Comparison of ENCODE assay signal across 11 mouse cellular contexts in the genomic region with DNA sequence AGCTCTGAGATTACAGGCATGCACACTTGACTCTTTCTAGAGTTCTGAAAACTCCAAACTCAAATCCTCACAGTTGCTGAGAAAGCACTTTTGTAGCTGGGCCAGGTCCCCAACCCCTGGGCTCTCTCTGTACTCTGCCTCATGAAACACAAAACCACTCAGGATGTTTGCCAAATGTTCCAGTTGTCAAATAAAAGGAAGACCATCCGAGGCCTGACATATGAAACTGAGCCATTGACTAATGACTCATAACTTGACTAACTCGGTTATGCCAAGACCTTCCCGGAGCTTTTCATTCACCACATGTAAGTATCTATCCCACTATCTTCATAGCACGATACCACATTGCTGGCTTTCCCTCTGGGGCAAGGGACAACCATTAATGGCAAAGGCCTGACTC.
DNase-seq lines count a peak whose midpoint lies in the region; ATAC-seq and TF ChIP-seq lines count a peak whose summit lies in the region.
"Had no signal": no experiment of that assay in that cellular context is flagged by ENCODE, and none has a peak within 500 bp of the region (broad histone marks: within the 10 kb centered on the region; RNA-seq: fewer than 3 reads in every experiment).

No protein-coding gene starts in this region.

- no peaks in the 10 kb centered on the region for H3K36me3 ChIP-seq in hindbrain, embryonic 14.5 days (replicated peaks; ENCODE audit: control insufficient read depth, insufficient read depth)
- H3K36me3 ChIP-seq in hindbrain, embryonic 16.5 days (ENCODE audit: control insufficient read depth, insufficient read depth, low read length), result no peaks in the 10 kb centered on the region
- no peaks in the 10 kb centered on the region for H3K36me3 ChIP-seq in liver, embryonic 13.5 days

- no peak overlapping the region for H3K4me2 ChIP-seq in hindbrain, embryonic 14.5 days (replicated peaks)
- H3K4me2 ChIP-seq in hindbrain, embryonic 16.5 days (ENCODE audit: low read length), result no peak overlapping the region
- no peak overlapping the region for H3K4me2 ChIP-seq in liver, embryonic 13.5 days

- TF ChIP-seq POLR2A in cerebellum, adult 2 months (IDR thresholded peaks at IDR 0.05; ENCODE audit: borderline replicate concordance, insufficient read depth, low read length), result no peak

- no peak for TF ChIP-seq CTCF in cerebellum, adult 2 months (IDR thresholded peaks at IDR 0.05; ENCODE audit: borderline replicate concordance, insufficient read depth, low read depth, low read length)

- H3K9ac ChIP-seq in hindbrain, embryonic 14.5 days, result no peak overlapping the region
- no peak overlapping the region for H3K9ac ChIP-seq in hindbrain, embryonic 16.5 days (ENCODE audit: low read depth, low read length)
- no peak overlapping the region for H3K9ac ChIP-seq in liver, embryonic 13.5 days

- WGBS in hindbrain, embryonic 14.5 days, result 55% methylated on average over 4 of the region's 4 CpGs
- 48% methylated on average over 4 of the region's 4 CpGs for WGBS in hindbrain, embryonic 16.5 days
- WGBS in liver, embryonic 13.5 days (ENCODE audit: insufficient replicate concordance), result 57% methylated on average over 4 of the region's 4 CpGs
- 42% methylated on average over 4 of the region's 4 CpGs for WGBS in cerebellum, adult 2 months

- ATAC-seq in hindbrain, embryonic 14.5 days (ENCODE audit: low FRiP score), result no peak
- no peak for ATAC-seq in hindbrain, embryonic 16.5 days
- ATAC-seq in liver, embryonic 13.5 days (ENCODE audit: low read depth), result no peak

- H3K27me3 ChIP-seq in hindbrain, embryonic 14.5 days (ENCODE audit: control insufficient read depth, insufficient read depth, low read length), result no peaks in the 10 kb centered on the region
- no peaks in the 10 kb centered on the region for H3K27me3 ChIP-seq in hindbrain, embryonic 16.5 days (replicated peaks; ENCODE audit: control insufficient read depth, insufficient read depth, low read length)
- no peaks in the 10 kb centered on the region for H3K27me3 ChIP-seq in liver, embryonic 13.5 days
- no peaks in the 10 kb centered on the region for H3K27me3 ChIP-seq in cerebellum, adult 2 months (ENCODE audit: control insufficient read depth, insufficient read depth, low read length)

- peaks cover 27% of the 10 kb centered on the region for H3K4me1 ChIP-seq in hindbrain, embryonic 14.5 days (replicated peaks; ENCODE audit: control insufficient read depth, insufficient read depth, low read length)
- H3K4me1 ChIP-seq in hindbrain, embryonic 16.5 days (ENCODE audit: control insufficient read depth, insufficient read depth, low read depth, low read length), result peaks cover 11% of the 10 kb centered on the region
- H3K4me1 ChIP-seq in liver, embryonic 13.5 days (replicated peaks), result peaks cover 64% of the 10 kb centered on the region
- H3K4me1 ChIP-seq in cerebellum, adult 2 months (ENCODE audit: control insufficient read depth, insufficient read depth, low read length), result no peaks in the 10 kb centered on the region

- no peak for DNase-seq in hindbrain, embryonic 14.5 days (ENCODE audit: low spot score)
- DNase-seq in 416B (ENCODE audit: low read depth) (peak; percentile 87), NIH3T3 (ENCODE audit: low read depth) (peak; percentile 87)
- no peak for DNase-seq in liver, embryonic 13.5 days
- no peak for DNase-seq in left cerebral cortex, adult 11 months (ENCODE audit: low spot score)
- DNase-seq in cerebellum, adult 2 months, result no peak
- DNase-seq: kidney, postnatal 10 days; right cerebral cortex, postnatal 14 days; thymus, postnatal 4 days had no signal

- H3K4me3 ChIP-seq in hindbrain, embryonic 14.5 days (replicated peaks; ENCODE audit: low read length), result no peak overlapping the region
- no peak overlapping the region for H3K4me3 ChIP-seq in hindbrain, embryonic 16.5 days (ENCODE audit: low read length)
- no peak overlapping the region for H3K4me3 ChIP-seq in liver, embryonic 13.5 days (replicated peaks)
- H3K4me3 ChIP-seq in cerebellum, adult 2 months (replicated peaks; ENCODE audit: insufficient read depth, low read depth, low read length), result no peak overlapping the region
- H3K4me3 ChIP-seq: erythroblast, embryonic 14.5 days had no signal

- H3K27ac ChIP-seq in hindbrain, embryonic 14.5 days, result peak overlapping the region; percentile 63; the same call in 1 of the 2 replicates
- H3K27ac ChIP-seq in hindbrain, embryonic 16.5 days (ENCODE audit: low read depth, low read length), result no peak overlapping the region
- peak overlapping the region; percentile 78 for H3K27ac ChIP-seq in liver, embryonic 13.5 days
- H3K27ac ChIP-seq in cerebellum, adult 2 months (ENCODE audit: insufficient read depth, low read length), result no peak overlapping the region

- no peaks in the 10 kb centered on the region for H3K9me3 ChIP-seq in hindbrain, embryonic 14.5 days (ENCODE audit: control insufficient read depth, low read length)
- H3K9me3 ChIP-seq in hindbrain, embryonic 16.5 days (ENCODE audit: control insufficient read depth, low read length), result no peaks in the 10 kb centered on the region
- H3K9me3 ChIP-seq in liver, embryonic 13.5 days (replicated peaks), result no peaks in the 10 kb centered on the region

Comparison
In these comparisons a context has a peak if more than half of its experiments do, and no peak if none do; other contexts are left out.
1. H3K27ac ChIP-seq: peak in hindbrain, embryonic 14.5 days (single experiment) and liver, embryonic 13.5 days (single experiment); none in hindbrain, embryonic 16.5 days (single experiment) and cerebellum, adult 2 months (single experiment).
2. DNase-seq: peak in 416B (single experiment) and NIH3T3 (single experiment); none in hindbrain, embryonic 14.5 days (single experiment), liver, embryonic 13.5 days (single experiment), left cerebral cortex, adult 11 months (single experiment) and cerebellum, adult 2 months (0 of 2).